Mouse (Mus musculus) megakaryocyte progenitor cell, adult 5-6 weeks (primary cell): Measurements from ENCODE around the gene Zfhx3. TPM values are rescaled to one million over a fixed set of nuclear protein-coding genes. Genes with fewer than 3 reads are reported as not detected.

Experiments used
- ATAC-seq: replicated peaks from 2 replicates; pipeline ENCODE4 v1.8.0; 2016; ENCODE audit warnings: mild to moderate bottlenecking, moderate TSS enrichment, inconsistent platforms; ENCODE audit not compliant: poor library complexity
- total RNA-seq, 2 experiments: library from RNA; stranded (forward) in 1 of 2; stranded (reverse) in 1 of 2; fragments of 157-497, 149-512 nt in 1 of 2; fragments of 200-1000 nt in 1 of 2; gene quantifications; 2 replicates each; pipeline versions ENCODE4 v1.2.3 to v1.2.4; 2015 to 2017

Gene Zfhx3
- total RNA-seq, 2 experiments from 2014 or later: 0.25 to 1.7 TPM

DNA sequence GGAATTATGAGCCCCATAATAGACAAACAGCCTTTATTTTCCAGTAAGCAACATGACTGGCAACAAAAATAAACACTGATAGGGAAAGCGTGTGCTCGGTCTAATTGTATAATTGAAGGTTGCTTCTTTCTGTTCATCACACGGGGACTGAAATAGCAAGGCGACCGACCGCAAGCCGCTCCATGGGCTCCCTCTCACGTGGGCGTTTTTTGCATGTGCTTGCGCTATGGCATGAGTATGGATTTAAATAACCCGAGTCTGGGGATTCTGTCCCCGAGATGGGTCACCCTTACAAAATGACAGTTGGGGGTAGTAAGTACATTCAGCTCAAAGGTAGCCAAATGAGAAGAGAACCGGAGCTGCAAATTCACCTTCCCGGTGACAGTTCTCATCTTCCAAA, 405.9 kb downstream of the Zfhx3 start:
- ATAC-seq: no peak

DNA sequence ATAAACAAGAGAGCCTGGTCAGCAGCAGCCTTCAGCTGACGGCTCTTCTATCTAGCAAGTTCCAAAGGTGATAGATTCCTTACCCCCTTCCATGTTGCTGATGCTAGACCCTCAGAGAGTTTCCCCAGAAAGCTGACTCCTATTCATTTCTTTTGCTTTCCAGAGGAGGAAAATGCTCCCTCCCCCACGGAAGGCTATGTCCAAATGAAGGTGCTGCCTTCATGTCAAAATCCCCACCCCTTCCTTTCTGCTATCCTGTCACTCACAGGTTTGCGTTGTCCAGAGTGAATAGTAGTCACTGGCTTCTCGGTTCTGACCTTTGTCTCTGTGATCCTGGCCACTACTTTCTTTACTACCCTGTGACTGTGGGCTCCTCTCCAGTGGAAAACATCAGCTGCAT, 406.3 kb downstream of the Zfhx3 start:
- no peak for ATAC-seq

GRCm38 (mm10) chr8:108355119-108355777, 412.8 kb downstream of the Zfhx3 start:
- ATAC-seq: no peak

DNA sequence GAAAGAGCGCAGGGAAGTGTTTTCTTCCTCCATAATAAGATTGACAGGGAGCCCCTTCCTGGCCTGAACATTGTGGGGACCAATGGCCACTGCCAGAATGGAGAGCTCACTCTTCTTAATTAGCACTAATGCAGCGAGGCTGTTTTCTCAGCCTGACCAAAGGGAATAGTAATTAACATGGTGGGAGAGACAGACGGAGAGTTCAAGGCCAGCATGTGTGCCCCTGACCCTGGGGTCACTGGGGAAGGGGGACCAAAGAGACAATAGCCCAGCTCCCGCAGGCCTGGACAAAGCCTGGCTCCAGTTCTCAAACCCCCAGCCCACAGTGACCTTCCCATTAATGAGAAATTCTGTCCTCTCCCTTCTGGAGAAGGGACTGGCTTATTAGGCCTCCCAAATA, 419.0 kb downstream of the Zfhx3 start:
- no peak for ATAC-seq

DNA sequence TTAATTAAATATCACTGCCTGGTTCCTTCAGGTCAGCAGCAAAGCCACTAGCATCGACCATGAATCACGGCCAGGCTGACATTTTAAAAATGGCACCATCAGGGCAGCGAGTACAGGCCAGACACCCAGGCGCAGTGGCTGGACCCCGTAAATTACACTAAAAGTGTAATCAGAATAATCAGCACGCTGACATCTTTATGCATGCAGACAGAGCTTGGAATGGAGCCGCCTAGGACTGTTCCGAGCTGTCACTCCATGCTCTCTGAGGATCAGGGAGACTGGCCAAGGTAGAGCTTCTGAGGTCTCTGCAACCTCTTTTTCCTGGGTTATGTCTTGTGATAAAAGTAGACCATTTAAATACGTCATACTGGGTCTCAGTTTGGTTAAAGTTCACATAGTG, 420.0 kb downstream of the Zfhx3 start:
- ATAC-seq: no peak

DNA sequence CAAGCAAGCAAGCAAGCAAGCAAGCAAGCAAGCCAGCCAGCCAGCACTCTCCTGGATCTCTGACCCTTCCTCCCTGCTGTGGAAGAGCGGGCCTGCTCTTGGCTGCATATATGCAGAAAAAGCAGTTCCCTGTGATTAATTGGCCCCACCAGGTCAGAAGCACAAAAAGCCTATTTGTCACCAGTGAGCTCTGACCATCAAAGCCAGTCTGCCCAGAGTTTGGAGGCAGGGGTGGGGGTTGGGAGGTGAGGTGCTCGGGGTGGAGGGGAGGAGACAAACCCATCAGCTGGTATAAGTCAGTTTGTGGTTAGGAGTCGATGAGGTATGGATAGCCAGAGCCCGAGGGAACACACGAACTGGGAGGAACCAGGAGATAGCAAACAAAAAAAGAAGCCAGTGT, 421.0 kb downstream of the Zfhx3 start:
- ATAC-seq: peak; percentile 34

DNA sequence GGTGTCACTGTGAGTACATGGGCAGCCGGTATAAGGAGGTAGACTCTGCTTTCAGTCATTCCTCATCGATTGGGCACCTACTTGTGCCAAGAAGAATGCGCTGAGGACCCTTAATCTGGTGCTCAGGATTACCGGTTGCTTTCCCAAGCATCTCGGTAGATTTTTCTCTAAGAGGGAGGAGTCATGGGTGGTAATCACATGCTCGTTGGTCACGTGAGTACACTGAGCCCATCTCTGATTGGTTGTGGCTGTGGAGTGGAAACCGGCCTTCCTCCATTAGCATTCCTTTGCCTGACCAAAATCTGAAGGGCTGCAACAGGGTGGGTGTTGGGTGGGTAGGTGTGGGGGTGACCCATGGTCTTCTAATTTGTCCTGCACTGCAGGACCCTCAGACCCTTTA, 421.4 kb downstream of the Zfhx3 start:
- no peak for ATAC-seq

GRCm38 (mm10) chr8:108369081-108369480, 426.6 kb downstream of the Zfhx3 start:
- ATAC-seq: no peak

- ATAC-seq: no peak
Observed at GRCm38 (mm10) chr8:108370731-108371130, 428.3 kb downstream of the Zfhx3 start.

GRCm38 (mm10) chr8:108373046-108373445, 430.6 kb downstream of the Zfhx3 start:
- no peak for ATAC-seq

DNA sequence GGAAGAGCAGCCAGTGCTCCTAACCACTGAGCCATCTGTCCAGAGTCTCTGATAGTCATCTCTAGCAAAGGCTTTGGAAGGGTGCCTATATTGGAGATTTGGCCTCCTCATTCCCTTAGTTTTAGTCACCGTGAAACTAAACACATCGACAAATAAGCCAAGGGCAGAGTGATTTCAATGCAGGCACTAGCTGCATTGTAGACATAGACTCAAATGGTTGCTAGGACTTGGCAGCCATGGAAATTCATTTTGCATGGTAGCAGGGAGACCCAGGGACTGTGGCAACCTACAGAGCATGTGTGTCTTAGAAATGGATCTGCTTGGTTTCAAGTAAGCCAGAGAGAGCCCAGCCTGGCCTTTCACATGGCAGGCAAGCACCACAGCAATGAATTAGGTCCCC, 435.6 kb downstream of the Zfhx3 start:
- ATAC-seq: no peak

- no peak for ATAC-seq
Observed at GRCm38 (mm10) chr8:108383121-108383520, 440.7 kb downstream of the Zfhx3 start.

DNA sequence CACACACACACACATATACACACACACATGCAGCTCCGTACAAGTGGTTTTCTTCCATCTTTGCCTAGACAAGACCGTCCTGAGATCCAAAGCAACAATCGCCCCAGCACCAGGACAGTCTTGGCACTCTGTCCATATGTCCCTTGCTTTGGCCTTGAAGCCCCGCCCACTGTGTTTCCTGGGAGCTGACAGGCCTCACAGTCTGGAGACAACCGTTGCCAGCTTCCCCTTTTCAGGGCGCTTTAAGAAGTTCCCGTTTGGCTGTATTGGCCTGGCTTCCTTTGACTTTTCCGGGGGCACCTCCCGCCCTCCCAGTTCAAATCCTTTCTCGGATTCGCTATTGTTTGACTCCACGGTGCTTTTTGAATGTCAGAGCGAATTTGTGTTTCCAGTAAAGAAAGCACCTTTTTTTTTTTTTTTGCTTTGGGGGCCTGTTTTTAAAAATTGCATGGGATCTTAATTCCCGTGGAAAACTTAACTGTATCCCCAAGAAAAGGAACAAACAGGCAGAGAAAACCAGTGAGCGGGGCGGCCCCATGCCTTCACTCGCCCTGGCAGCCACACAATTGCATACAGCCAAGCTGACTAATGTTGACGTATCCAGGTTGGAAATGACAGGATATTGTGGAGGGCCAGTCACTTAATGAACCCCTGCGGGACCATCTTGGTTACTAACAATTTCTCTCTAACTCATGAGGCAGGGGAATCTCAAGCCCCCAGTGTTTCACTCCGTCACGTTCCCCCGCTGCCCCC, 444.9 kb downstream of the Zfhx3 start:
- ATAC-seq: peak; percentile 98

GRCm38 (mm10) chr8:108387913-108388274, 445.4 kb downstream of the Zfhx3 start:
- ATAC-seq: no peak

- ATAC-seq: peak; percentile 97
Observed at GRCm38 (mm10) chr8:108392909-108393308, 450.5 kb downstream of the Zfhx3 start.

DNA sequence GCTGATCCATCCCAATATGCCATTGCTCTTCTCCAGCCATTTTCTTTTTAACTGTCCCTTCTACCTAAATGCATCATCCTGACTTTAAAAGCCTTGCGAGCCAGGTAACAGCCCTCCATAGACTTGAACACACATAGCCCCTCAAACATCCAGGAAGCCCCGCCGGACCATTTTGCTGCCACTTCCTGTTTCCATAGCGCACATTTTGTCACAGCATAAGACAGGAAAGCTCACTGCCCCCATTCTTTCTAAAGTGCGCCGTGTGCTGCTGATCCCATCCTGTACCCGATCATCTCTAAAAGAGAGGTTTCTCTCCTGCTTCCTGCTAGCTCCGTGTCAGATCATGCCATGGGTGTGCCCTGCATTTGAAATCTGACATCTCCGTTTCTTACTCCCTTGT, 459.7 kb downstream of the Zfhx3 start:
- ATAC-seq: peak; percentile 60

DNA sequence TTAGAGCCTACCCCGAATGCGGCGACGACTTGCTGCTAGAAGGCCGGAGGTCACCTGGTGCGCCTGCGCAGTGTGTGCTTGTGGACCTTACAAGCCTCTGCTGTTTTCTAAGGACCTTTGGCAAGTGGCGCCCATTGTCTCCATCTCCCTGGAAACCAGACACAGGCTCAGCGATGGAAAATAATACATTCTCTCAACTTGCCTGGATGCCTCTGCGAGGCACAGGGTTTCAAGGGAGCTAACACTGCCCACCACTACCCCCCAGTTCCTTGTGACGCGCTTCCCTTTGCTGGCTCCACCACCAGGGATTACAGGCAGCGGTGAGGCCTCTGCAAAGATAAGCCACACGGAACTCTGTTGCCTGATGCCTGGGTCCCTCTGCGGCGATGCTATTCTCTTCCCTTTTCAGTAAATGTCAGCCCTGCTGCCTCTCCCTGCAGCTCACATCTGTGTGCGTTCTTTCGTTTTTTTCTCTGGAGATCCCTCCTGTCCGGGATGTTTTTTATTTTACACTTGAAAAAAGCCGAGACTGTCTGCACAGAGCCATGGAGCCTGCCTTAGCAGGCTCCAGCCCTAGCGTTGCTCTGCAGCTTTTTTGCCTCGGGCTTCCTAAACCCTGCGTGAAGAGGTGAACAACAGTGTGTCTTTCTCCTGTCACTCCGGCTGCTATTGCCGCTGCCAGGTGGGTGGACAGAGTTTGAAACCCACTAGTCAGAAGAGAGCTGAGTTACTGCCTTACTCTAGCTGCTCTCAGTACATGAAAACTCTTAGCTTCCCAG, 464.5 kb downstream of the Zfhx3 start:
- ATAC-seq: peak; percentile 59

- ATAC-seq: no peak
Observed at GRCm38 (mm10) chr8:108419162-108419844, 476.9 kb downstream of the Zfhx3 start.

DNA sequence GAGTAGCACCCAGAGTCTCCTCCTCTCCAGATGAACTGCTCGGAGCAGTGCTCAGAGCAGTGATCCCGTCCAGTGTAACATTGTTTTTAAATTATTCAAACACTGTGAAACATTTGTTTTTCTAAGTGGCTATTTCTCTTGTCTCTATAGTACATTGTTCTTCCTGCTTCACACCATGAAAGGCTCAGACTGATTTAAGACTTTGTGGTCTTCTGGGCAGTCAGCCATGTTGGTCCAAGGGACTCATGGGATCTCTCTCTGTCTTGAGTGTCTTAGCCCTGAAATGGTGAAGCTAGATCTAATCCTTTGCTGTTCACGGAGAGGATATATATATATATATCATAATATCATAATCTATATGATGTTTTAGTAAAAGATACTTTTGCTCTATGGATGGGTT, 480.1 kb downstream of the Zfhx3 start:
- no peak for ATAC-seq

DNA sequence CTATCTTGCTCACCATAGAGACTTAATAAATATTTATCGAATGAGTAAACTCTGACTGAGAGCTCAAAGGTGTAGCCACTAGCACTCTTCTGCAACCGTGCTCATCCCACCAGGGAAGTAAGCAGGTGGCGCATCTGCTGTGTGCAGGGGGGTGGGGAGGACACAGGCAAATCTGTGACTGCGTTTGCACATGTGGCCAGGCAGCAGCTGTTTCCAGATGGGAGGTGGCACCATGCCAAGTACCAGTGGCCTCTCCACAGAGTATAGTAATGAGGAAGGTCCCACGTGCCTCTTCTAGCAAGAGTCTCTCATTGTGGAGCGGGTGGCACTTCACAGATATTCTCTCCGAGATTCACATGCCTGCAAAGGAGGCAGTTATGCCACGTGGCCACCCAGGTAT, 481.9 kb downstream of the Zfhx3 start:
- no peak for ATAC-seq

- ATAC-seq: no peak
Observed at GRCm38 (mm10) chr8:108433321-108433720, 490.9 kb downstream of the Zfhx3 start.
